Mouse (Mus musculus) kidney, adult 11 months (tissue): Measurements from ENCODE around the gene Isg20l2.

Experiments
- DNase-seq: peaks from one replicate; pipeline ENCODE4 v3.0.0; 2022

Isg20l2 gene

GRCm38 (mm10) chr3:87980728-87981127 is 50.6 kb downstream of the Isg20l2 start:
- no peak for DNase-seq

GRCm38 (mm10) chr3:87981214-87981760 is 51.2 kb downstream of the Isg20l2 start:
- no peak for DNase-seq

- DNase-seq, result peak; percentile 67
Measured at GRCm38 (mm10) chr3:87981894-87982835, 52.1 kb downstream of the Isg20l2 start.

GRCm38 (mm10) chr3:87982836-87983601 is 52.9 kb downstream of the Isg20l2 start:
- peak; percentile 79 for DNase-seq

- no peak for DNase-seq
Measured at GRCm38 (mm10) chr3:87983627-87984026, 53.5 kb downstream of the Isg20l2 start.

- DNase-seq, result no peak
Measured at GRCm38 (mm10) chr3:87984094-87984493, 54.0 kb downstream of the Isg20l2 start.

- no peak for DNase-seq
Measured at GRCm38 (mm10) chr3:87985505-87986320, 55.6 kb downstream of the Isg20l2 start.

GRCm38 (mm10) chr3:87986868-87987267 is 56.8 kb downstream of the Isg20l2 start:
- DNase-seq, result peak; percentile 91

GRCm38 (mm10) chr3:87987633-87988032 is 57.5 kb downstream of the Isg20l2 start:
- no peak for DNase-seq

GRCm38 (mm10) chr3:87988068-87988467 is 58.0 kb downstream of the Isg20l2 start:
- DNase-seq, result no peak

- no peak for DNase-seq
Measured at GRCm38 (mm10) chr3:87989935-87990334, 59.8 kb downstream of the Isg20l2 start.
